Mouse (Mus musculus) MEL-GATA-1-ER (cell line): ENCODE data around the gene Gm49510.

ENCODE experiments used
- DNase-seq: peaks from one replicate; pipeline ENCODE4 v3.0.0-alpha.2; 2012; ENCODE audit warnings: low read depth; ENCODE audit errors: extremely low read depth

The Gm49510 gene

DNA sequence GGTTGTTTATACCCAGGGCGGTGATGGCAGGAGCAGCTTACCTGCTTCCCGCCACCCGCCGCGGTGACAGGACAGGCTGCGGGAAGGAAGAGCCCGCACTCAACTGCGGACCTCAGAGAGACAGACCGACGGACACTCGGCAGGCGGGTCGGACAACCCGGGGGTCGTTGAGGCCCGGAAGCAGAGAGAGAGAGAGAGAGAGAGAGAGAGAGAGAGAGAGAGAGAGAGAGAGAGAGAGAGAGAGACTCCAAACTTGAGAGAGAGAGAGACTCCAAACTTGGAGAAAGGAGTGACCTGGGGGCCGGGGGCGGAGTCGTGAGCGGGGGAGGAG lies at the start of gene Gm49510:
Gm49510 (plus strand) TSS at position 259 of the 331 bp plus-strand sequence.
- DNase-seq, result no peak

GRCm38 (mm10) chr15:78850059-78850824 lies 49.2 kb upstream of the Gm49510 start:
- no peak for DNase-seq

GRCm38 (mm10) chr15:78850944-78851343 lies 48.5 kb upstream of the Gm49510 start:
- no peak for DNase-seq

GRCm38 (mm10) chr15:78851505-78852153 lies 47.8 kb upstream of the Gm49510 start:
- peak; percentile 86 for DNase-seq

- DNase-seq, result no peak
Measured at GRCm38 (mm10) chr15:78855303-78855965, 44.0 kb upstream of the Gm49510 start, which contains the start of gene Lgals2. Lgals2 (minus strand) TSS chr15:78855529.

GRCm38 (mm10) chr15:78857009-78857408 lies 42.5 kb upstream of the Gm49510 start:
- DNase-seq, result no peak

DNA sequence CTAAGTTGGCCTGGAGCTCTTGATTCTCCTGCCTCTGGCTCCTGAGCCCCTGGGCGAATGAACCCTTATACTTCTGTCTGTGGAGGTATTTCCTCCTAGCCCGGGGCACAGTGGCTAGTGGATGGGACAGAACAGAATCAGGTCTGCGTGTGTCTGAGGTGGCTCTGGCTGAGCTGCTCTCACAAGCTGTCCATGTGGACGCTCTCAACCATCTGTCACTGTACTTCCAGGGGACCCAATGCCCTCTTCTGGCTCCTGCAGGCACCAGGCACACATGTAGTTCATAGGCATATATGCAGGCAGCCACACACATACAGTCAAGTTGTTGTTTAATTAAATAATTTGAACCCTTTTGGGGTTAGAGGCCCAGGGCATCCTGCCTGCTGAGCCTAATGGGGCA lies 40.2 kb upstream of the Gm49510 start:
- DNase-seq, result no peak

DNA sequence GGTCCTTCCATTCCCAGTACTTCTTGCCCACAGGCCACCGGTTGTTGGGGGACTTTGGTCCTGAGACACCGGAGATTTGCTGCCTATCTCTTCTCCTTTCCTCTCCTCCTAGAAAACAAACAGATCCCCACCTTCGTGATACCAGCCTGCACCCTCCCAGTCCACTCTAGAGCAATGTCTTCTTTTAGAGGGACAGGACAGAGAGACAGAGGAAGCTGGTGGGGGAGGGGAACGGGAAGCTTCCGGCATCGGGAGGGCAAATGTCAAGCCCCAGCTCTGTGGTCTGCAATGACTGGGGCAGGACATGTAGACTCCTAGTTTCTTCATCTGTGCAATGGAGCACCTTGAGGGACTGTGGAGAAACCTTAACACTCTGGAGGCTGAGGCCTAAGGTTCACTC lies 39.8 kb upstream of the Gm49510 start:
- DNase-seq, result no peak

- DNase-seq, result no peak
Measured at GRCm38 (mm10) chr15:78862280-78862679, 37.2 kb upstream of the Gm49510 start.

GRCm38 (mm10) chr15:78863154-78863553 lies 36.3 kb upstream of the Gm49510 start:
- no peak for DNase-seq

- no peak for DNase-seq
Measured at GRCm38 (mm10) chr15:78863852-78864253, 35.6 kb upstream of the Gm49510 start.

DNA sequence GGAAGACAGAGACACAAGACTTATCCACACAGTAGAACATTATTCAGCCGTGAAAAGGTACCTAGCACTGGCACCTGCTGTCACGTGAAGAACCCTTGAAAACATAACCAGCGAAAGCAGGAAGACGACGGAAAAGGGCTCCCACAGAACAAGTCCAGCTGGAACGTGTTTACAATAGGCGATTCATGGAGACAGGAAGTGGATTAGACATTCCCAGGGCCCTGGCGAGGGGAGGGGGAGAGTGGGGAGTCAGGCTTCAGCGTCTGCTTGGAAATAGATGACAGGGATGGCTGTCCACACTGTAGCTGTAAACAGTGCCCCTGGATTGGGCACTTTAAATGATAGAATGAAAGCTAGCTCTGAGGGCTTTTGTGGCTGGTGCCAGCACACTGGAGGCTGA lies 31.1 kb upstream of the Gm49510 start:
- no peak for DNase-seq

DNA sequence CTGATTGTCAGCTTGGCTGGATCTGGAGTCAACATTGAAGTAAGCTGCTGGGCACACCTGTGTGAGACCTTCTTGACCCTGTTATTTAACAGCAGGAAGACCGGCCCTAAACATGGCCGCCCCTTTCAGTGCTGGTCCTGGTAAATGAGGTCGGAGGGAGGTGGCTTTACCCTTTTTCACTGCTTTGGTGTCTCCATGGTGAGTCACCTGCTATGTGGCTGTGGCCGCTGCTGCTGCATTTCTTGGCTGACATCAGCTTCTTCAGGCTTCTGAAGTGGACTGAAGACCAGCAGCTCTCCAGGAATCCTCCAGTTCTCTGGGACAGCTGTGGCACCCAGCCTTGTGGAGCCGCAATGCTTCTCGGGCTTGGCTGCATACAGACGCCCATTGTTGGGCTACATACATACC lies 30.6 kb upstream of the Gm49510 start:
- DNase-seq, result no peak

DNA sequence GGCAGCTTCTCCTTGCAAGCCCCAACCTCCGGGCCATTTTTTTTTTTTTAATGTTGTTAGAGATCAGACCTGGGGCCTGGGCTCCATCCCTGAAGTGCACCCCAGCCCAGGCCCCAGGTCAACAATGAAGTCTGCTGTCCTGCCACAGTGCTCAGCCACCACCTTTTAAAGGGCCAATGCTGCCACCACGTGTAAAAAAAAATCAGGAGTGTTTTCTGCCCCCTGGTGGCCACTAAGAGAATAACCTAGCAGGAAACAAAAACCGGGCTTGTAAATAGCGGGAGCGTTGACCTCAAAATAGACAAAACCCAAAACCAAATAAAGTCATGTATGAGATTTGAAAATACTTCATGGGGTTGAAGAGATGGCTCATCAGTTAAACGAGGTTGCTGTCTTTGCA lies 29.7 kb upstream of the Gm49510 start:
- peak; percentile 46 for DNase-seq

DNA sequence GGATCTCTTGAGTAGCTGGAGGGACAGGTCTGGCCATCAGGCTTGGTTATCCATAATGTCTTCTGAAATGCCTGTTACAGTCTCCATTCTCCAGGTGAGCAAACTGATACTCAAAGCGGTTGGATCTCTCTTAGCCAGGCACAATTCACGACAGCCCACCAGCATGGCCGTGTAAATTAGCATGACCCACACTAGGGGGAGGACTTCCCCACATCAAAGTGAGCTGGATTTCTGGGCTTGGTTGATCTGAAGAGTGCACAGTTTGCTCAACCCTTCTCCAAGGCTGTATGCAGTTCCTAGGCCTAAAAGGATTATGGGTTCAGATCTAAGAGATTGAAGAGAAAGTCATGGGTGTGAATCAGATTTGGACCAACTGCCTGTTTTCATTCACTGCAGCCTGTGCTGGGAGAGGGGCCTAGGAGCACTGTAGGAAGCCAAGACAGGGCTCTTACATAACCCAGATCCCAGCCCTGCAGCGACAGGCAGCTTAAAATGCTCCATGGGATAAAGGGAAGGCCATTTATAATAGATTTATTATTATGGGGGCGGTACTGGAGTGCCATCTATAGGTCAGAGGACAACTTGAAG lies 27.4 kb upstream of the Gm49510 start:
- no peak for DNase-seq

- no peak for DNase-seq
Measured at GRCm38 (mm10) chr15:78873803-78874435, 25.5 kb upstream of the Gm49510 start.

- no peak for DNase-seq
Measured at GRCm38 (mm10) chr15:78874989-78875388, 24.5 kb upstream of the Gm49510 start.

DNA sequence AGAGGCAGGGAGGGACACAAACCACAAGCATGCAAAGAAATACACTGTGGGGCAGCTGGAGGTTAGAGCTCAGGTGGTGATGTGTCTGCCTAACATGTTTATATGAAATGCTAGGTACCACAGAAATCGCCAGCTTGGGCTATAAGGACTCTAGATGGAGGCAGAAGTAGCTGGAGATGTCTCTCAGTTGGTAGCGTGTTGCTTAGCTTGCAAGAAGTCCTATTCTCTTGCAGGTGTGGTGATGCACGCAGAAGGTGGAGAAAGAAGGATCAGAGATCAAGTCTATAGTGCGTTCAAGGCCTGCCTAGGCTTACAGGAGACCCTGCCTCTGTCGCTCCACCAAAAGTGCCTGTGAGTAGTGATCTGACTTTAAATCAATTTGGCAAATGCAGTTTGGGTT lies 23.9 kb upstream of the Gm49510 start:
- no peak for DNase-seq

DNA sequence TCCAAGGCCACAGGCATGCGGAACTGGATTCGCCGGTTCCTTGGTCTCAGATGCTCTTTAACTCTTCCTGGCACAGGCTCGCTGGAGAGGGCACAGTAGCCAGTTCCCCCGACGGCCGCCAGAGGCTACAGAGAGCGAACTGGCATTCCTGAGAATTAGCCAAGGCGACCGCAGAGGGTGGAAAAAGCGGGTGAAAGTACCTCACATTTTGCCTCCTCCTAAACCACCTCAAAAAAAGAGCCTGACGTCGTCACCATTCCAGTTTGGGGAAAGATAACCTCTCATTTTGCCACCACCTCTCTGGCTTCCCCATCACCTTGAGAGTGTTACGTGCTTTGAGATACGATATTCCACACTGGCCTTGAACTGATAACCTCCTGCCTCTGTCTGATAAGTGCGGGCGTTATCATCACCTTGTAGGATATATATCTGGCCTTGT lies 23.2 kb upstream of the Gm49510 start:
- DNase-seq, result no peak

GRCm38 (mm10) chr15:78876991-78877809 lies 22.3 kb upstream of the Gm49510 start, which contains the start of gene Gga1:
Gga1 (plus strand) TSS chr15:78877190.
- DNase-seq, result peak; percentile 93
